Mouse (Mus musculus): ENCODE data around the gene Sept11.
A peak's percentile ranks its signal among the peaks of the same experiment; 100 is the strongest.

The Sept11 gene

DNA sequence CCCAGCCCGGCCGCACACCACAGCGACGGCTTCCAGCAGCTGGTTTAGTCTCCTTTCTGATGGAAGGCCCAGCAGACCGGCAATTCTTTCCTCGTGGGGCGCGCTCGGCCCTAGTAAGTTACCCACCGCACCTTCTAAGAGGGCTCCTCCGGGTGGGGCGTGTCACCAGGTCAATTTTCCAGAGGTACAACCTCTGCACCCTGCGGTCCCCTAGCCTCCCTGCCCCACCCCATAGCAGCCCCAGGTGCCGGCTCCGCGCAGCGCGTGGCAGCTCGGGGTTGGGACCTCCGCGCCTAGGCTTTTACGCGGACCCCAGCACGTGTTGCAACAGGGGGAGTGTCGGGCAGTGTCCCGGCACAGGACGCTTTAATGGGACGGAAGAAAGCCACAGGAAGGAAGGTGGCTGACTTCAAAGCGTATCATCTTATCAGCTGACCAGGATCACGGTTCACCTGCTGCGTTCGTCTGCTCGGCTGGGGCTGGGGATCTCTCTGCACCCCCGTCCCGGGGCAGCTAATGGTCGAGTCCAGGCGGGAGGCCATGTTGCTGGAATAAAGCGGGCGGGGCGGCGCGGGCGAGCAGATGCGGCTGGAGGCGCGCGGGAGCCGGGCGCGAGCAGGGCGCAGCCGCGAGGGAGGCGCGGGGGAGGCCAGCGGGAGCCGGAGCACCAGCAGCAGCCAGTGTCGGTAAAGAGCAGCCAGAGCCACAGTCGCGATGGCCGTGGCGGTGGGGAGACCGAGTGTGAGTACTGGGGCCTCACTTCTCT, at the start of gene Sept11:
TSS of gene Sept11 (plus strand) at position 581 of the 766 bp plus-strand sequence.
- peak; percentile 92 for DNase-seq (ENCODE audit: low spot score)

DNA sequence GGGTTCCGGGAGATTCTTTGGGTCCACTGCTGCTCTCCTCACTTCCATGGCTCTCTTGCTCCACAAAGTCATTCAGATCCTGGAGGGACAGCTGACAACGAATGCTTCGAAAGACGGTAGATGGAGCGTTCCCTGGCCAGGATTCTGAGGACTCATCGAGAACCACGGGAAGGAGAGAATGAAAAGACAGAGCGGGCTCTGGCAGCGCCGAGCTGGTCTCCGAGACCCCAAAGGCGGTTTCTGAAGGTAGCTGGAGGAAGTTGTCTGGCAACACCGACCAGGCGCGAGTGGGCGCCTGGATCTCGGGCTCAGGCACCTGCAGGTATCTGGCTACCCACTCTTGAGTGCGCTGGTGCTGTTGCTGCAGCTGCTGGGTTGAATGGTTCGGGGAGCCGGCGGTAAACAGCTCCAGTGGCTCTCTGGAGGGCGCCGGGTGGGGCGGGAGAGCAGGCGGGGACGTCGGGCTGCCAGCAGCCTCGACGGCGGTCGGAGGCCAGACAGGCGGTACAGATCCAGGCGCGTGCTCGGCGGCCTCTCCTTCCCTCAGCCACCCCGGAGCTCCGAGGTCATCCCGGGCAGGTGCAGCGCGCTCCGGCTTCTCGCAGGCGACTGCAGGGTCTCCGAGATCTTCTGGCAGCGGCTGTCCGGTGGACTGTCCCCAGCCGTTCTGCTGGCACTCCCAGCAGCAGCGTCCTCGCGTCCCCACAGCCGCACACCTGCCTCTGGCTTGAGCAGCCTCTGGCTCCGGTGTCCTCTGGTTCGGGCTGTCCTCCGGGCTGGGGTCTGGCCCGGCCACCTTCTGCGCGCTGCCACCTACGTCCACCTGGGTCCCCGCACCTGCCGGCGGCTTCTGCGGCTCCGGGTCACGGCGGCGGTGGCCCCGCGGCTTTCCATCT, 49.3 kb upstream of the Sept11 start:
- DNase-seq (ENCODE audit: low spot score), result peak; percentile 31

DNA sequence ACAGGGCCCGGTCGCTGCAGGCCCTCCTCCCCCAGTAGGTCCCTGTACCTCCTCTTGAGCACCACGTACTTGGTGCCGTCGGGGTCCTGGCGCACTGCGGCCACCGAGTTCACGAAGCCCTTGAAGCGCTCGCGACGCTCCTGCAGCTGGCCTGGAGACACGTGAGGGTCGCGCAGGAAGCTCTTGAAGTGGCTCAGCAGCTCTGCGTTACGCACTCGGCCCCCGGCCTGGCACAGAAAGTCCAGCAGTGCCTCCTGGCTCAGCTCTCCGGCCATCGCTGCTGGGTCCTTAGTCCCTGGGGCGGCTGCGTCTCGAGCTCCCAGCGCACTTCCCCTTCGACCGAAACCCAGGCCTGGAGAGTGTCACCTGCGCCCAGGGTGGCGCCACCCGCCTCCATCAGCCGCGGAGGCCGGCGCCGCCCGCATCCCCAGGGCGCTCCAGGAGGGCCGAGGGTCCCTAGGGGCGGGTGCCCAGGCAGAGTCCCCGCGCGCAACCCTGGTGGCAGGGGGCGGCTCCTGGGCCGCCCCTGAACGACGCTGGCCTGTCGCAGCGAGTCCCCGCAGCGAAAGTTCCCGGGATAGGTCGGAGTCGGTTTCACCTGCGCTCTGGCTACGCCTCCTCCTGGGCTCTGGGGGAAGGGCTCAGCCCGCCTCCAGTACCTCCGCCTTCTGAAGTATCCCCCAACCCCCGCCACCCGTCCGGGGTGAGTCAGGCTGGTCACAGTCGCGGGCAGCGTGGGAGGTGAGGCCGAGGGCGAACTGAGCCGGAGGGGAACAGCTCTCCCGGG, 48.5 kb upstream of the Sept11 start, which contains the start of gene Sowahb:
TSS of gene Sowahb (minus strand) at position 439 of the 787 bp plus-strand sequence.
- DNase-seq (ENCODE audit: low spot score), result peak; percentile 46

DNA sequence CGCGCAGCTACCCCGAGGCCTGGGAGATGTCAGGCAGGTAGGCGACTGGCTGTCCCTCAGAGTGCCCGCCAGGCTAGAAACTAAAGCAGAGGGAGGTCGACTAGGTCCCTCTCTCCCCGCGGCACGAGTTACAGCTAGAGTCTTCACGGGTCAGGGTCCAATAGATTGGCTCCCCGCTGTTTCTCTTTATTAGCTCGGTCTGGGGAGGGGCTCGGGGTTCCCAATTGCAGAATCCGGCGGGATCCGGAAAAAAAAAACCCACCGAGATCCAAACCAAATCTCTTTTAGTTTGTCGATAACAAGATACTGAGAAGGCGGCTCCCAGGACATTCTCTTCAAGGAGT, 47.9 kb upstream of the Sept11 start:
- no peak for DNase-seq (ENCODE audit: low spot score)

DNA sequence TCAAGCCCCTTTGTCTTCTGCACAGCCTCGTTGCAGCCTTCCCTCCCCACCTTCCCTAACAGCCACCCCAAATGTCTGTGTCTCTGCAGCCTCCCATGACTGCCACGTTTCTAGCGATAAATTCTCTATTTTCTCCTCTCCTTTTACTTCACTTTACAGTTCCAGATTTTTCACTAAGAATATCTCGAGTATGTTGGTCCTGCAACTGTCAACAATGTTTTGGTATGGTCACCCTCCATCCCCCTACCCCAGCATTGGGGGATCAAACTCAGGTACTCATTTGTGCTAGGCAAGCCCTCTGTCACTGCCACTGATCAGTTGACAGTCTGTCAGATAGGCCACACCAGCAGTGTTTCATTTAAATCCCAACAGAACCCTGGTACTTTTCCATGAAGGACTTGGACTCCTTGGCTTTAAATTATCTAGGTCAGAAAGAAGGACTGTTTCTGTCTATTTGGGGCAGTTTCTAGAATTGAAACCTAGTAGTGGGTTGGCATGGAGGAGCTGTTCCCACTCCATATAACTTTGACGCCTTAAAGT, 46.9 kb upstream of the Sept11 start:
- DNase-seq (ENCODE audit: low spot score), result no peak

DNA sequence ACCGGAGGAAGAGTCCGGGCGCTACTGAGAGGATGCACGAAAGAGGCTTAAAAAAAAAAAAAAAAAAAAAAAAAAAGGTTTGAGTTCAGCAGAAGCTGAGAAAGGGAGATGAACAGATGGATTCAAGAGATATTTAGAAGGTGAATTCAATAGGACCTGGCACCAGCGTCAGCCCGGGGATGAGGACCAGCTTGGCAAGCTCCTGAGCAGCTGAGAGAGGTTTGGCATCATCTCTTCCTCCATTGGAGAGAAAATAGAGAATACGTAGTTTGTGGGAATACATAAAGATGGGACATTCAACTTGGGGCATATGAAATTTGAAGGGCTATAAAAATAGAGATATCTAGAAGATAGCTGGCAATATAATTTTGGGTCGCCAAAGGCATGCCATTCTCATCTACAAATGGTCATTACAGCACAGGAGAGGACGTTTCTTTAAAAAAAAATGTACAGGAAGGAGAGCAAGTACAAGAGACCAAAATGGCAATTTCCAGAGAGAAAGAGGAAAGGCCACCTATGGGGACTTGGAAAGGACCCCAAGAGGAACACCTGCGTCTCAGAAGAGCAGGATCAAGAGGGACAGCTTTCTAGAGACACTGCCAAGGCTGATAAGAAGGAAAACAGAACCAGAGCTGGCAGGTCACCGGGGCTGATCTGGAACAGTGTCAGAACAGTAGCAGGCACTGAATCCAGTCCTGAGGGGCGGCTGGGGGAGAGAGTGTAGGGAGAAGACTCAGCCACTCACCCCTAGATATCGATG, 44.6 kb upstream of the Sept11 start:
- DNase-seq (ENCODE audit: low spot score), result no peak

DNA sequence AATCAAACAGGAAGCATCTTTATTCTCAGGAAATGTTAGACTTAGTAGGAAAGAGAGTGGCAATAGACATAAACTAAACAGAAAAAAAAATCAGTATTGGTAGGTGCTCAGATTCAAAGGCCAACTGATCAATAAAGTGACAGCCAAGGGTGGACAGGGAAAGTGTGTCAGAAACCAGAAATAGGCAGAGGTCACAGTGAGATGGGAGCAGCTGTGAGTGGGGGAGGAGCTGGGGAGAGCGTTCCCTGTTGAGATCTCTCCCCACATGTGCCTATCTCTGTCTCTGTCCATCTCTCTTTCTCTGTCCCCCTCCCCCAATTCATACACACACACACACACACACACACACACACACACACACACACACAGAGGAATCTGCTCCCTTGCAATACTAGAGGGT, 43.3 kb upstream of the Sept11 start:
- no peak for DNase-seq (ENCODE audit: low spot score)

DNA sequence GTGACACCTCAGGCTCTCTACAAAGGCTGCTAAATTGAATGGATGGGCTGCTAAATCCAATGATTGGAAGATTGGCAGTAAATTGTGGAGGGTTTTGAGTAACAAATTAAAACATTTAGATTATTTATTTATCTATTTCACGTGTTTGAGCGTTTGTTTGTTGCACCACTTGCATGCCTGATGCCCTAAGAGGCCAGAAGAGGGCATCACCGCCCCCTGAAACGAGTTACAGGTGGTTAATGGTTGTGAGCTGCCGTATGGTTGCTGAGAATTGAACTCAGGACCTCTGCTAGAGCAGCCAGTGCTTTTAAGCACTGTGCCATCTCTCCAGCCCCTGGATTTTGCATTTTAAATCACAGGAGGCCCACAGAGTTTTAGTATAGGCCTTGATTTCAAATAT, 42.2 kb upstream of the Sept11 start:
- no peak for DNase-seq (ENCODE audit: low spot score)

DNA sequence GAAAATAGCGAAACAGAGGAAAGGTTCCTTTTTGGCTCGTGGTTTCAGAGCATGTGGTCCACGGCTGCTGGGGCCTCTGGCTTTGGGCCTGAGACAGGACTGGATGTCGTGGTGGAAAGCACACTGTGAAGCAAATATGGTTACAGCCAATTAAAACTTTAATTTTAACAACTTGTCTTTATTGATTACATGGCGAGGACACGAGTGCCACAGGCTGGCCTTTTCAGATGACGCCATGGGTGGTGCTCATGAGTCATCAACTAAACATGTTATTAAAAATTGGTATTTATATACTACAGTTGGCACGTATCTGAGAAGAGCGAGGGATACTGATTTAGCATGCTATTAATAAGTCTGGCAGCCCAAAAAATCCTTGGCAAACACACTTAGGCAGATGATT, 41.3 kb upstream of the Sept11 start:
- no peak for DNase-seq (ENCODE audit: low spot score)

DNA sequence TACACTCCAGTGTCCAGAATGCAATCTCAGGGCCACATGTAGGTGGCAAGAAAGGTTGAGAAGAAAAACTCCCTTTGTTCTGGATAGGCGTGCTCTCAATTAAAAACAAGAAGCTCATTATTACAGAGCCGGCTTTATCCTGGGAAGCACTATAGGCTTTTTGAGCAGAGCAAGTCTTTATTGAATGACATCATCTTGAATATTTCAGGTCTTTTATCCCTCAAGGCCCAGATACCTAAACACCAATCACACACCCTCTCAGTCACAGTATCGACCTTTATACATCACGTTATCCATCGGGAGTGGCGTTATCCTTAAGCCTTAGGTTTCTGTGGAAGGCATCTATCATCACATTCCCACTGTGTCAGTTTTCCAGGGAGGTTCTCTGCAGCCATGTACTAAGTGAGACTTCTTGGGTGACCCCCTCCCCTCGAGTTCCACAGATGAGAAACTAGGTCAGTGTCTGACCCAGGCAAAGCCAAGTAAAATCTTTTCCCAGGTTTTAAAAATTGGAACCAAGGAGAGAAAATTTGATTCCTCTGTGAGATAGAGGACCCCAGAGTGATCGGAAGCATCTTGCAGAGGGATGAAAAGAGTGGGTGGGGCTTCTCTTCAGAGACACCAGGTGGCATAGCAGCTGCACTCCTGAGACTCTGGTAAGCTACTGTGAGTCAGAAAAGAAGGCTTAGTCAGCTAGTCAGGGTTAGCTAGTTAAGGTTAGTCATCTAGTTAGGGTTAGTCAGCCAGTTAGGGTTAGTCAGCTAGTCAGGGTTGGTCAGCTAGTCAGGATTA, 39.4 kb upstream of the Sept11 start:
- no peak for DNase-seq (ENCODE audit: low spot score)

DNA sequence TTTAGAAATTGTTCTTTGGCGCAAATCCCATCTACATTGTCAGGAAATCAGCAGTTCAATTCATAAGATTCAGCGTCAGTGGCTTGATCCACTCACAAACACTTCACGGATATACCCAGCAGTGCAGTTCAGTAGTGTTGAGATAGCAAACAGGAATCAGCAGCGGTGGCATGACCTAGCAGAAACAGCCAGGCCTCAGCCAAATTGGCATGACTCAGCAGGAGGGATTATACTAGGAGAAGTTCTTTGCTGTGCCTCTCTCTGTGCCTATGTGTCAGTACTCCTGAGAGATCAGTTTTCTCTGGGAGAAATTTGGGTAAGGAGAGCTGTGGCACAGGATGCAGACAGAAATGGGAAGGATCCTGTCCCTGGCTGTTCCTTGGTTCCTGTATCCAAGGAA, 32.4 kb upstream of the Sept11 start:
- no peak for DNase-seq (ENCODE audit: low spot score)

DNA sequence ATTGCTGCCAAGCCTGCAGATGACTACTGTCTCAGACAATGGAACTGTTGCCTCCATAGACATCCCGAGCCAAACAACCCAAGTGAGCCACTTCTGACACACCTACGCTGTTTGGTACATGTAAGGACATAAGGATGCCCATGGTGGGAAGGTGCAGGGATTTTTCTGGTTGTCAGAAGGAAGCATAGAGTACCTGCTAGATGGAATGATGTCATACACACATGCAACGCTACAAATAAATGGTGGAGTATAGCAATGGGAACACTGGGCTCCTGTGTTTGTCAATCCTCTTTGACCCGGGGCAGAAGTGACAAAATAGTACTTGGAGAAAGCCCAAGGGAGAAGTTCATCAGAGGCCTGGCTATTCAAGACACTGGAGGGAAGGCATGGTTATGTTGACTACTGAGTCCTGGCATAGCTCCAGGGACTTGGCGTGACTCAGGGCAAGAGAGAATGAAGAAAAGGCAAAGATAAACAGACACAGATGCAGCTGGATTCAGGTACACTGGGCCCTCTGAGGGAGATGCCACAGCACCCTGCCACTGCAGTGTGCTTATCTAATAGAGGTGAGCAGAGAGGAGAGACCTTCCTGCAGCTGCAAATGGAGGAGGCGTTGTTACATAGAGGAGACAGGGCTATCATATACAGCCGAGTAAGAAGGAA, 15.4 kb upstream of the Sept11 start:
- no peak for DNase-seq (ENCODE audit: low spot score)

DNA sequence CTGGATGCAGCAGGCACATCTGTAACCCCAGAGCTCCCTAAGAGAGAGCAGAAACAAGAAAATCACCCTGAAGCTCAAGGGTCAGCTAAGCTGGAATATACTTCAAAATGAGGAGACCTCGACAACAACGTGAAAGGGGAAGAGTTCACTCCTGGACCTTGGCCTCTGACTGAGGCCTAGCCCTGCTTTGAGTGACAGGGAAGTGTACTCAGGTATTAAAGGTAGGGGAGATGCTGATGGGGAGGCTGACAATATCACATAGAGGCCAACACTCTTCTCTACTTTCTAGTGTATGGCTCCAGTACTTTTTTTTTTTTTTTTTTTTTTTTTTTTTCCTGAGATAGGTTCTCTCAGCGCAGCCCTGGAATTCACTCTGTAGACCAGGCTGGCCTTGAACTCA, 13.6 kb upstream of the Sept11 start:
- no peak for DNase-seq (ENCODE audit: low spot score)

DNA sequence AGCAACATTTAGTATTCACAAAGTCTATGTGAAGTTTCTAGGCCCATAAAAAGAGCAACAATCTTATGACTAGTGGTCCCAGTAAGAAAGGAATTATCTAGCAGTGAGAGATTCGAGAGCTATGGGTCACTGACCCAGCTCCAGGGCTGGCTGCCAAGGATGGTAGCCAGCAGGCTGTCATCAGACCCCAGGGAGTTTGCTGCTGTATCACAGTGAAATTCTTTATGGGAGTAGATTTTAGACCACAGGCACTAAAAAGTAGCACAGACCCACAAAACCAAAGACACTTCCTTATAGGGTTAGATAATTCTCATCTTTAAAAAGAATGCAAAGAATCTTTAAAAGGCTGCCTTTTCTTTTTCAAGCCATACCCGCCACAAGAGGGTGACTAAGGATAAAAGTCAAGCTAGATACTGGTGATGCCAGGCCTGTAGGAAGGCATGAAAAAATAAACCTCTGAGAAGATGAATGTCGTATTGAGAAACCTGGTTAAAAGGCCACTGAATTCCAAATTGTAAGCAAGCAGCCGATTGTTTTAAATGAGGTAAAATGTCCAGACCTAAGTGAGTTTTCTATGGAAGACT, 8.1 kb upstream of the Sept11 start:
- DNase-seq (ENCODE audit: low spot score), result no peak

DNA sequence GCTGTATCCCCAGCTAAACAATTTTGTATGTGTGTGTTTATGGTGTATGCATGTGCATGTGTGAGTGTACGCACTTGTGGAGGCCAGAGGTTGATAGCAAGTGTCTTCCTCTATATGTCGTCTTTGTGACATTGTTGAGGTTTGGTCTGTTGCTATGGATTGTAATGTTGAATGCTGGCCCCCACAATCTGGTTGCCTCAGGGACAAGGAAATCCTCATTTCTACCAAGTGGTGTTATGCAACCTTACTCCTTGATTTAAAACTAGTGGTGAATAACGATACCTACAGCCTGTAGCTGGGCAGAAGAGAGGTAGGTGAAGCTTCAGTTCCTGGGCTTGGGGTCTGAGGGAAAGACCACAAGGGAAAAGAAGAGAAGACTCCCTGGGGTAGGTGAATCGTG, 7.3 kb upstream of the Sept11 start:
- no peak for DNase-seq (ENCODE audit: low spot score)

DNA sequence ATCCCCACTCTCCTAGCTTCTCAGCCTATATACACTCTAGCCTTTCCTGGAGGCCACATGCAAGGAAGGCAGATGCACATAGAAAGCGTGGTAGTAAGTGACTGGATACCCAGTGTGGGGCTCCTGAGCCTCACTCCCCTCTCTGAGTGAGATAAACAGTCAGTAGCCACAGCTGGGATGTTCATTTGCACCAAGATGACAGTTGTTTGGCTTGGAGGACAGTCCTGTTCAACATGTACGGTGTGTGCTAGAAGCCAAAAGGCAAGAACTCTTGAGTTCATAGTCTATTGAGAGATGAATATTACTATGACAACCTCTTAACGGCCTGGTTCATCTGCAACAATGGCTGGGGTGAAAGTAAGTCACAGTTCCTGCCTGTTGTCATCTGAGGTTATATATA, 2.0 kb upstream of the Sept11 start:
- no peak for DNase-seq (ENCODE audit: low spot score)

DNA sequence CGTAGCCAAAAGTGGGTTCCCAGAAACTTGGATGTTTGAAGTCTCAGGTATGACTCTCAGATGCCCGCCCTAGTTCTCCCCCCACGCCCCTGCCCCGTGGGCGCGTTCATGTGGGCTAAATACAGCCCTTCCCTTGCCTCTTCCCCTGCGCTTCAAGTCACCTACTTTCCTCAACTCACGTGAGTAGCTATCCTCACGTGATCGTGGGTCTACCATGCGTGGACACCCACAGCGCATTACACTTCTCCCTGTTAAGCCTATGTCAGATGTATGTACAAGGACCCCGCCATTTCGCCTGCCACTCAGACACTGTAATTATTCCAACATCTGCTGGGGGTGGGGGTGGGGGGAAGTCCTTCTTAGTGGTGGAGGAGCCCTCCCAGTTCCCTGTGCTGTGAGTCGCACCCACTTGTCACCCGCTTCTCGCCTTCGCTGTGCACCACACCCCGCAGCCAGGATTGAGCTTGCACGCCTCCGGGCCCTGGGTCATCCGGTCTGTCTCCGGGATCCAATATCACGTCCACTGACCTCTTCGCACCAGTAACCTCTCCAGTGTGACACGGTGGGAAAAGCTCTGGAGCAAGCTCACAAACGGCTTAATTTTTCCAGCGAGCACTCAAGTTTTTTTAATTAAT, 973 bp upstream of the Sept11 start:
- peak; percentile 48 for DNase-seq (ENCODE audit: low spot score)

DNA sequence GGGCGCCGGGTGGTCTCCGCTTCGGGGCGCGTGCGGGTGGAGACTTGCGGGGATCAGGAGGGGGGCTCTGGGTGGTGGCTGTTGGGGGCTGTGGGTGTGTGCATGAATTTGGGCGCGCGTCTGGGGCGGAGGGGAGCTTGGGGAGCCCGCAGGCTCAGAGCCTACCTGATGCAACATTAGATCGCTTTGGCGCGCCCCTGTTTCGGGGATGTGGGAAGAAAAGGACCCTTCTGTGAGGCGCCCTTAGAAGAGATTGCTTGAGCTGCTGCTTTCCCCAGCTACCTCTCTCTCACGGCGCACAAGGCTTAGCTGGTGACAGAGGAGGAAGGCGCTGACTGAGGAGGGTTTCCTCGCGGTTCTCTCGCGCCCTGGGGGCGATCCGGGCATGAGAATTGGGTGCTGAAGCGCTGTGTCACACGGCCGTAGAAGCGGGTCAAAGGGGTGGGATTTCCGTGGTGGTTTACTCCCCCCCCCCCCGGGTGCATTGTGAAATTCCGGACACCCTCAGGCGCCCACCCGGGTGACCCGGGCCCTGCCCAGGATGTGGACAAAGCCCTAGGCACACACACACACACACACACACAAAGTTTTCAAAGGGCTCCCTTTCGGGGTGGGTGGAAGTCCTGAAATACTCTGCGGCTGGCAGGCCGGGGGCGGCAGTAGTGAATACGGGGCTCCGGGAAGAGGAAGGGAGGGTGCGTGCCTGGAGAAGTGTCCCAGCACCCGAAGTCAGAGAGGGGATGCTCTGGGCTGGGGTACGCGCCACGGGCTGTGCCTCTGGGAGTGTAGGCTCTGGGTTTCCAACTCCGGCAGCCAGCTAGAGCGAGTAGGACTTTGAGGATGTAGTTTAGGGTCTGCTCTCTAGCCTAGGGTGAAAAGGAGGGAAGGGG, 646 bp downstream of the Sept11 start:
- DNase-seq (ENCODE audit: low spot score), result peak; percentile 64

Measured in retina, embryonic 14.5 days (tissue).